Mouse (Mus musculus) urinary bladder, postnatal 4 days (tissue): ENCODE measurements around the gene Itm2b.

Experiments
- DNase-seq, 2 experiments: peaks; one replicate each; pipeline ENCODE4 v3.0.0; 2021 to 2022; ENCODE audit warnings: low spot score in 2 of 2

The Itm2b gene

GRCm38 (mm10) chr14:73369634-73370033 is 15.5 kb downstream of the Itm2b start:
- no peak for DNase-seq

- no peak for DNase-seq
Observed at GRCm38 (mm10) chr14:73368966-73369365, 16.1 kb downstream of the Itm2b start.

- no peak for DNase-seq
Observed at GRCm38 (mm10) chr14:73368221-73368620, 16.9 kb downstream of the Itm2b start.

GRCm38 (mm10) chr14:73366278-73366677 is 18.8 kb downstream of the Itm2b start:
- DNase-seq = no peak

GRCm38 (mm10) chr14:73363782-73364181 is 21.3 kb downstream of the Itm2b start:
- DNase-seq = no peak

GRCm38 (mm10) chr14:73354700-73355099 is 30.4 kb downstream of the Itm2b start:
- no peak for DNase-seq

- no peak for DNase-seq
Observed at GRCm38 (mm10) chr14:73351118-73351517, 34.0 kb downstream of the Itm2b start.

GRCm38 (mm10) chr14:73350029-73350428 is 35.1 kb downstream of the Itm2b start:
- no peak for DNase-seq

- DNase-seq = no peak
Observed at GRCm38 (mm10) chr14:73349061-73349670, 35.9 kb downstream of the Itm2b start.

- DNase-seq = no peak
Observed at GRCm38 (mm10) chr14:73347302-73347701, 37.8 kb downstream of the Itm2b start.

GRCm38 (mm10) chr14:73345614-73346013 is 39.5 kb downstream of the Itm2b start:
- DNase-seq = no peak

GRCm38 (mm10) chr14:73340051-73340755 is 44.9 kb downstream of the Itm2b start:
- DNase-seq = no peak

- no peak for DNase-seq
Observed at GRCm38 (mm10) chr14:73339615-73340014, 45.5 kb downstream of the Itm2b start.

GRCm38 (mm10) chr14:73336316-73337080 is 48.6 kb downstream of the Itm2b start:
- no peak for DNase-seq

- DNase-seq = no peak
Observed at GRCm38 (mm10) chr14:73334926-73335805, 49.9 kb downstream of the Itm2b start.

- no peak for DNase-seq
Observed at GRCm38 (mm10) chr14:73333880-73334279, 51.2 kb downstream of the Itm2b start.

- DNase-seq = no peak
Observed at GRCm38 (mm10) chr14:73331386-73331785, 53.7 kb downstream of the Itm2b start.

- DNase-seq = no peak
Observed at GRCm38 (mm10) chr14:73329871-73330270, 55.2 kb downstream of the Itm2b start.

- DNase-seq = no peak
Observed at GRCm38 (mm10) chr14:73326511-73326910, 58.6 kb downstream of the Itm2b start.

- DNase-seq = peak; percentile 77 to 82
Observed at GRCm38 (mm10) chr14:73325456-73326381, 59.4 kb downstream of the Itm2b start, which contains the start of gene Rb1. Gene Rb1 (minus strand): TSS chr14:73325822.
